Mouse (Mus musculus) myocyte (in vitro differentiated cells): ENCODE measurements around the gene Tnmd. TPM values are rescaled to one million over a fixed set of nuclear protein-coding genes. Genes with fewer than 3 reads are reported as not detected.

Experiments used
- H3K27me3 ChIP-seq: one replicate; pipeline ENCODE4 v1.6.1; 2011; ENCODE audit not compliant: control insufficient read depth, insufficient read depth, insufficient read length
- H3K36me3 ChIP-seq: one replicate; pipeline ENCODE4 v1.6.1; 2011; ENCODE audit not compliant: control insufficient read depth, insufficient read depth
- H3K4me2 ChIP-seq: one replicate; pipeline ENCODE4 v1.6.1; 2011; ENCODE audit warnings: low read depth, control low read depth
- H3K4me3 ChIP-seq: one replicate; pipeline ENCODE4 v1.5.1; 2011; ENCODE audit warnings: mild to moderate bottlenecking, control low read depth, moderate library complexity
- H3K79me2 ChIP-seq: one replicate; pipeline ENCODE4 v1.6.1; 2011; ENCODE audit not compliant: control insufficient read depth, insufficient read depth
- H3ac ChIP-seq: one replicate; pipeline ENCODE4 v1.6.1; 2011; ENCODE audit not compliant: control insufficient read depth, insufficient read length
- CEBPB ChIP-seq: IDR thresholded peaks from 2 replicates; pipeline ENCODE4 v1.6.1; 2011; ENCODE audit warnings: mild to moderate bottlenecking, moderate library complexity; ENCODE audit not compliant: poor library complexity, insufficient read depth, severe bottlenecking
- E2F4 ChIP-seq: IDR thresholded peaks from one replicate; pipeline ENCODE4 v1.6.1; 2011; ENCODE audit warnings: mild to moderate bottlenecking, control low read depth, moderate library complexity; ENCODE audit not compliant: insufficient read depth
- MAX ChIP-seq: IDR thresholded peaks from one replicate; pipeline ENCODE4 v1.6.1; 2011; ENCODE audit warnings: low read depth, mild to moderate bottlenecking, control low read depth
- MYOD1 ChIP-seq, 3 experiments: IDR thresholded peaks; one replicate each; pipeline ENCODE4 v1.6.1; 2011; ENCODE audit warnings: control low read depth in 2 of 3, low read depth in 2 of 3, mild to moderate bottlenecking in 2 of 3, moderate library complexity in 1 of 3; ENCODE audit not compliant: insufficient read length in 2 of 3, control insufficient read depth in 1 of 3
- MYOG ChIP-seq, 3 experiments: IDR thresholded peaks; one replicate each; pipeline ENCODE4 v1.6.1; 2011; ENCODE audit warnings: control low read depth in 2 of 3, low read depth in 2 of 3, mild to moderate bottlenecking in 2 of 3; ENCODE audit not compliant: insufficient read length in 2 of 3, control insufficient read depth in 1 of 3, insufficient read depth in 1 of 3
- POLR2A ChIP-seq: IDR thresholded peaks from one replicate; pipeline ENCODE4 v1.6.1; 2011; ENCODE audit warnings: low read depth, mild to moderate bottlenecking, control low read depth, moderate library complexity; ENCODE audit not compliant: insufficient read length
- POLR2AphosphoS2 ChIP-seq: IDR thresholded peaks from one replicate; pipeline ENCODE4 v1.6.1; 2011; ENCODE audit warnings: low read depth, control low read depth; ENCODE audit not compliant: insufficient read length
- REST ChIP-seq: IDR thresholded peaks from one replicate; pipeline ENCODE4 v1.6.1; 2011; ENCODE audit warnings: mild to moderate bottlenecking, control low read depth, moderate library complexity; ENCODE audit not compliant: insufficient read depth, insufficient read length
- SRF ChIP-seq: IDR thresholded peaks from one replicate; pipeline ENCODE4 v1.6.1; 2011; ENCODE audit warnings: low read depth; ENCODE audit not compliant: control insufficient read depth, insufficient read length
- TCF12 ChIP-seq: IDR thresholded peaks from one replicate; pipeline ENCODE4 v1.6.1; 2011; ENCODE audit warnings: mild to moderate bottlenecking, control low read depth; ENCODE audit not compliant: poor library complexity, insufficient read depth, severe bottlenecking
- TCF3 ChIP-seq: IDR thresholded peaks from one replicate; pipeline ENCODE4 v1.6.1; 2011; ENCODE audit warnings: low read depth, control low read depth; ENCODE audit not compliant: insufficient read length
- USF1 ChIP-seq: IDR thresholded peaks from one replicate; pipeline ENCODE4 v1.6.1; 2011; ENCODE audit warnings: low read depth, mild to moderate bottlenecking, control low read depth, moderate library complexity
- polyA plus RNA-seq: library from polyadenylated mRNA; unstranded; fragments of >200 nt; fragmentation: generic; extraction: Trizol; gene quantifications from one replicate; pipeline ENCODE4 v1.2.1, GENCODE M21; 2012; ENCODE audit warnings: missing spikeins

The Tnmd gene
- not detected for polyA plus RNA-seq

GRCm38 (mm10) chrX:133850680-133851079 is at the start of gene Tnmd:
TSS of gene Tnmd (plus strand) at chrX:133850980.
- H3ac ChIP-seq = no peak within 1 kb of the TSS
- no peak for TF ChIP-seq TCF12
- no peak for TF ChIP-seq MAX
- no peak for TF ChIP-seq REST
- TF ChIP-seq CEBPB = no peak
- no peak for TF ChIP-seq USF1
- TF ChIP-seq MYOG (IDR thresholded peaks at IDR 0.05; ENCODE audit: control insufficient read depth in 1 of 3, insufficient read depth in 1 of 3, insufficient read length in 2 of 3, low read depth in 2 of 3) = no peak
- no peak for TF ChIP-seq E2F4
- no peak for TF ChIP-seq POLR2A
- no peaks in the 10 kb centered on the region for H3K79me2 ChIP-seq
- no peak within 1 kb of the TSS for H3K4me3 ChIP-seq
- H3K27me3 ChIP-seq = no peaks in the 10 kb centered on the region
- H3K36me3 ChIP-seq = no peaks in the 10 kb centered on the region
- H3K4me2 ChIP-seq = no peak within 1 kb of the TSS

GRCm38 (mm10) chrX:133853637-133854036 is 2.9 kb downstream of the Tnmd start:
- Histone ChIP-seq H3ac (no peak overlapping the region), H3K4me3 (no peak overlapping the region), H3K27me3 (no peaks in the 10 kb centered on the region), H3K4me2 (no peak overlapping the region), H3K36me3 (no peaks in the 10 kb centered on the region), H3K79me2 (no peaks in the 10 kb centered on the region)
- TF ChIP-seq MYOG (IDR thresholded peaks at IDR 0.05; ENCODE audit: control insufficient read depth in 1 of 3, insufficient read depth in 1 of 3, insufficient read length in 2 of 3, low read depth in 2 of 3) (no peak), TCF12 (no peak), SRF (no peak), CEBPB (no peak), MYOD1 (IDR thresholded peaks at IDR 0.05; ENCODE audit: control insufficient read depth in 1 of 3, insufficient read length in 2 of 3, low read depth in 2 of 3) (no peak), REST (no peak), POLR2AphosphoS2 (no peak), POLR2A (no peak), E2F4 (no peak), TCF3 (no peak), MAX (no peak), USF1 (no peak)

GRCm38 (mm10) chrX:133869743-133870142 is 19.0 kb downstream of the Tnmd start:
- Histone ChIP-seq H3K4me3 (no peak overlapping the region), H3K4me2 (no peak overlapping the region), H3ac (no peak overlapping the region), H3K27me3 (no peaks in the 10 kb centered on the region), H3K36me3 (no peaks in the 10 kb centered on the region), H3K79me2 (no peaks in the 10 kb centered on the region)
- TF ChIP-seq USF1 (no peak), TCF12 (no peak), CEBPB (no peak)

- Histone ChIP-seq H3K79me2 (no peaks in the 10 kb centered on the region), H3K36me3 (no peaks in the 10 kb centered on the region), H3K4me3 (no peak overlapping the region), H3K27me3 (no peaks in the 10 kb centered on the region), H3ac (no peak overlapping the region), H3K4me2 (no peak overlapping the region)
- TF ChIP-seq MYOD1 (IDR thresholded peaks at IDR 0.05; ENCODE audit: control insufficient read depth in 1 of 3, insufficient read length in 2 of 3, low read depth in 2 of 3) (no peak), MAX (no peak), POLR2AphosphoS2 (no peak)
Measured at GRCm38 (mm10) chrX:133887308-133887707, 36.5 kb downstream of the Tnmd start.

GRCm38 (mm10) chrX:133888111-133888510 is 37.3 kb downstream of the Tnmd start:
- Histone ChIP-seq H3K4me3 (no peak overlapping the region), H3ac (no peak overlapping the region), H3K4me2 (no peak overlapping the region), H3K79me2 (no peaks in the 10 kb centered on the region), H3K36me3 (no peaks in the 10 kb centered on the region), H3K27me3 (no peaks in the 10 kb centered on the region)
- TF ChIP-seq MYOG (IDR thresholded peaks at IDR 0.05; ENCODE audit: control insufficient read depth in 1 of 3, insufficient read depth in 1 of 3, insufficient read length in 2 of 3, low read depth in 2 of 3) (no peak), E2F4 (no peak), USF1 (no peak), SRF (no peak), REST (no peak), POLR2A (no peak), CEBPB (no peak), MAX (no peak), TCF12 (no peak), POLR2AphosphoS2 (no peak), MYOD1 (IDR thresholded peaks at IDR 0.05; ENCODE audit: control insufficient read depth in 1 of 3, insufficient read length in 2 of 3, low read depth in 2 of 3) (no peak), TCF3 (no peak)
